Comparison of ENCODE assay signal across 22 mouse cellular contexts in genomic region chr6:146527537-146527936, GRCm38 (mm10). TPM values are rescaled to one million over a fixed set of nuclear protein-coding genes. Genes with fewer than 3 reads are reported as not detected.
DNase-seq lines count a peak whose midpoint lies in the region; ATAC-seq and TF ChIP-seq lines count a peak whose summit lies in the region.
"Had no signal": no experiment of that assay in that cellular context is flagged by ENCODE, and none has a peak within 500 bp of the region (broad histone marks: within the 10 kb centered on the region; RNA-seq: fewer than 3 reads in every experiment).

No protein-coding gene starts in this region.

- ATAC-seq in heart, postnatal 0 days (ENCODE audit: insufficient read depth, low read depth): peak; percentile 39
- ATAC-seq in heart, embryonic 12.5 days (ENCODE audit: insufficient number of reproducible peaks, low FRiP score): no peak
- ATAC-seq: activated CD4-positive, CD25-positive, alpha-beta regulatory T cell, adult 4 months; CD4-positive, CD25-positive, alpha-beta regulatory T cell, adult 4 months; forebrain, embryonic 15.5 days had no signal

- no peaks in the 10 kb centered on the region for H3K36me3 ChIP-seq in heart, postnatal 0 days (replicated peaks; ENCODE audit: control insufficient read depth, insufficient read depth, low read length)
- no peaks in the 10 kb centered on the region for H3K36me3 ChIP-seq in heart, embryonic 12.5 days
- H3K36me3 ChIP-seq: forebrain, embryonic 12.5 days; forebrain, embryonic 15.5 days; heart, embryonic 13.5 days; hindbrain, embryonic 12.5 days; hindbrain, embryonic 15.5 days had no signal

- TF ChIP-seq EP300 in heart, postnatal 0 days (IDR thresholded peaks at IDR 0.05; ENCODE audit: low read depth): no peak

- no peak overlapping the region for H3K9ac ChIP-seq in heart, postnatal 0 days (replicated peaks; ENCODE audit: low read depth, low read length)
- H3K9ac ChIP-seq in heart, embryonic 12.5 days: no peak overlapping the region
- H3K9ac ChIP-seq: forebrain, embryonic 12.5 days; forebrain, embryonic 15.5 days; heart, embryonic 13.5 days; hindbrain, embryonic 12.5 days; hindbrain, embryonic 15.5 days had no signal

- no peaks in the 10 kb centered on the region for H3K4me1 ChIP-seq in heart, postnatal 0 days (ENCODE audit: control insufficient read depth, insufficient read depth)
- peaks cover 15% of the 10 kb centered on the region; the same call in 1 of the 2 replicates for H3K4me1 ChIP-seq in heart, embryonic 12.5 days (replicated peaks)
- peaks cover 4% of the 10 kb centered on the region; the same call in 1 of the 2 replicates for H3K4me1 ChIP-seq in embryonic fibroblast, embryonic 13.5 days (ENCODE audit: control insufficient read depth, insufficient read depth, low read length)
- H3K4me1 ChIP-seq: forebrain, embryonic 12.5 days; forebrain, embryonic 15.5 days; hindbrain, embryonic 12.5 days; hindbrain, embryonic 15.5 days had no signal

- H3K4me2 ChIP-seq in heart, postnatal 0 days (ENCODE audit: low read depth, low read length): no peak overlapping the region
- H3K4me2 ChIP-seq in heart, embryonic 12.5 days: no peak overlapping the region
- H3K4me2 ChIP-seq: forebrain, embryonic 12.5 days; forebrain, embryonic 15.5 days; heart, embryonic 13.5 days; hindbrain, embryonic 12.5 days; hindbrain, embryonic 15.5 days had no signal

- H3K4me3 ChIP-seq in heart, postnatal 0 days (ENCODE audit: low read depth, low read length): no peak overlapping the region
- H3K4me3 ChIP-seq in heart, embryonic 12.5 days: no peak overlapping the region
- H3K4me3 ChIP-seq in embryonic fibroblast, embryonic 13.5 days (ENCODE audit: insufficient read depth, low read length): no peak overlapping the region
- H3K4me3 ChIP-seq: forebrain, embryonic 12.5 days; forebrain, embryonic 15.5 days; heart, embryonic 13.5 days; hindbrain, embryonic 12.5 days; hindbrain, embryonic 15.5 days had no signal

- TF ChIP-seq POLR2A in embryonic fibroblast, embryonic 13.5 days (IDR thresholded peaks at IDR 0.05; ENCODE audit: low read depth, low read length): no peak

- no peaks in the 10 kb centered on the region for H3K9me3 ChIP-seq in heart, postnatal 0 days (replicated peaks; ENCODE audit: control insufficient read depth, low read length)
- H3K9me3 ChIP-seq in heart, embryonic 12.5 days (replicated peaks): peaks cover 13% of the 10 kb centered on the region; the same call in 1 of the 2 replicates
- H3K9me3 ChIP-seq: forebrain, embryonic 12.5 days; forebrain, embryonic 15.5 days; hindbrain, embryonic 12.5 days; hindbrain, embryonic 15.5 days had no signal

- H3K27me3 ChIP-seq in heart, postnatal 0 days (ENCODE audit: control insufficient read depth, insufficient read depth, low read length): no peaks in the 10 kb centered on the region
- H3K27me3 ChIP-seq in heart, embryonic 12.5 days (replicated peaks): no peaks in the 10 kb centered on the region
- H3K27me3 ChIP-seq: forebrain, embryonic 12.5 days; forebrain, embryonic 15.5 days; heart, embryonic 13.5 days; hindbrain, embryonic 12.5 days; hindbrain, embryonic 15.5 days had no signal

- WGBS in heart, postnatal 0 days: 66% methylated on average over 2 of the region's 2 CpGs
- 68% methylated on average over 2 of the region's 2 CpGs for WGBS in heart, embryonic 12.5 days

- TF ChIP-seq CTCF in heart, postnatal 0 days (IDR thresholded peaks at IDR 0.05; ENCODE audit: low read depth): no peak
- no peak for TF ChIP-seq CTCF in embryonic fibroblast, embryonic 13.5 days (IDR thresholded peaks at IDR 0.05; ENCODE audit: borderline replicate concordance, insufficient read depth, low read length)

- no peak for DNase-seq in heart, postnatal 0 days (ENCODE audit: low spot score)
- peak; percentile 76 for DNase-seq in 3134 (ENCODE audit: extremely low read depth, insufficient read length, low spot score)
- peak; percentile 95 for DNase-seq in Muller cell, postnatal 12 days (ENCODE audit: inconsistent ontology term)
- no peak for DNase-seq in left cerebral cortex, adult 9 months (ENCODE audit: low spot score in 2 of 2)
- DNase-seq in right cerebral cortex, postnatal 4 days: no peak
- DNase-seq in spleen, adult 12 weeks (ENCODE audit: low spot score): no peak
- DNase-seq: adrenal gland, adult 8-10 months; adrenal gland, postnatal 25 days; cerebellum, adult 18-20 months; cerebellum, adult 9-10 months; cerebellum, postnatal 14 days; gastrocnemius, postnatal 25 days; heart, adult 18-20 months had no signal

- H3K27ac ChIP-seq in heart, postnatal 0 days (ENCODE audit: low read depth): no peak overlapping the region
- H3K27ac ChIP-seq in heart, embryonic 12.5 days (ENCODE audit: poor library complexity, severe bottlenecking): no peak overlapping the region
- peak overlapping the region; percentile 90 for H3K27ac ChIP-seq in embryonic fibroblast, embryonic 13.5 days (ENCODE audit: insufficient read depth, low read length)
- H3K27ac ChIP-seq: forebrain, embryonic 12.5 days; forebrain, embryonic 15.5 days; heart, embryonic 13.5 days; hindbrain, embryonic 12.5 days; hindbrain, embryonic 15.5 days had no signal

RNA-seq across cellular contexts. Expression of gene Itpr2, which starts 25.5 kb away (rescaled TPM):
- 51.4 and 59.5 TPM in 2 replicates for total RNA-seq in heart, postnatal 0 days (2014; rRNA removed; ENCODE audit: low replicate concordance)
- polyA plus RNA-seq in heart, postnatal 0 days (2015; fragmentation: Nextera tagmentation; extraction: Ambion mirVana): 24.2 and 26.5 TPM in 2 replicates
- polyA plus RNA-seq in heart, embryonic 12.5 days (2016; fragmentation: Nextera tagmentation; extraction: Ambion mirVana): 32.4 and 40.7 TPM in 2 replicates
- 7.7 and 12.8 TPM in 2 replicates for polyA plus RNA-seq in embryonic fibroblast, embryonic 13.5 days (2011; ENCODE audit: insufficient read length, low read depth, missing spikeins)

RNA-seq across cellular contexts. Expression of gene Fgfr1op2, which starts 49.5 kb away (rescaled TPM):
- 61.4 and 81.9 TPM in 2 replicates for total RNA-seq in heart, postnatal 0 days (2014; rRNA removed; ENCODE audit: low replicate concordance)
- 81.3 and 87.8 TPM in 2 replicates for polyA plus RNA-seq in heart, postnatal 0 days (2015; fragmentation: Nextera tagmentation; extraction: Ambion mirVana)
- polyA plus RNA-seq in heart, embryonic 12.5 days (2016; fragmentation: Nextera tagmentation; extraction: Ambion mirVana): 85.9 and 87.0 TPM in 2 replicates
- 101 and 107 TPM in 2 replicates for polyA plus RNA-seq in embryonic fibroblast, embryonic 13.5 days (2011; ENCODE audit: insufficient read length, low read depth, missing spikeins)

RNA-seq across cellular contexts. Expression of gene Ints13, which starts 50.1 kb away (rescaled TPM):
- 23.1 and 24.4 TPM in 2 replicates for total RNA-seq in heart, postnatal 0 days (2014; rRNA removed; ENCODE audit: low replicate concordance)
- 28.8 and 29.3 TPM in 2 replicates for polyA plus RNA-seq in heart, postnatal 0 days (2015; fragmentation: Nextera tagmentation; extraction: Ambion mirVana)
- polyA plus RNA-seq in heart, embryonic 12.5 days (2016; fragmentation: Nextera tagmentation; extraction: Ambion mirVana): 57.4 and 60.5 TPM in 2 replicates
- 48.3 and 55.2 TPM in 2 replicates for polyA plus RNA-seq in embryonic fibroblast, embryonic 13.5 days (2011; ENCODE audit: insufficient read length, low read depth, missing spikeins)

Comparison
In these comparisons a context has a peak if more than half of its experiments do, and no peak if none do; other contexts are left out.
1. DNase-seq: peak in 3134 (single experiment) and Muller cell, postnatal 12 days (single experiment); none in heart, postnatal 0 days (single experiment), left cerebral cortex, adult 9 months (0 of 2), right cerebral cortex, postnatal 4 days (single experiment) and spleen, adult 12 weeks (single experiment).